Mouse (Mus musculus): ENCODE data around the gene Gbe1. TPM values are rescaled to one million over a fixed set of nuclear protein-coding genes. Genes with fewer than 3 reads are reported as not detected.

The Gbe1 gene
- total and polyA plus RNA-seq, 3 experiments, result 24.5 to 66.5 (median 35.1) TPM

DNA sequence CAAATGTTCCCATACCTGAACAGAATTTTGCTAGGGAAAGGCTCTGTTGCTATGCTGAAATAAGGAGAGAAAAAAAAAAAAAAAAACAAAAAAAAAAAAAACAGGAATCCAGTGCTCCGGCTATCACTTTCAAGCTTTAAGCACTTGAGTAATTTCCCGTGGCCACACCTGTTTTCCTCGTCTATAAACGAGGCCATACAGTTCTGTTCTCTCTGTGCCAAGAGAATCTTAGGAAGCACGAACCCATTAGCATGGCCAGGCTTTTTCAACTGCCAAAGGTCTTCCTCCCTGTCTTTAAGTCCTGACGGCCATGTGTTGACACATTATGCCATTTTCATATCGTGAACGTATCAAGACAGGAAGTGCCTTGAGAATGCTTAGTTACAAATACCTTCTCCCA, 248.8 kb downstream of the Gbe1 start:
- no peak for TF ChIP-seq GATA1 (IDR thresholded peaks at IDR 0.05; ENCODE audit: borderline replicate concordance, low read length)
- no peak for TF ChIP-seq POLR2AphosphoS5 (IDR thresholded peaks at IDR 0.05; ENCODE audit: insufficient replicate concordance, low read depth, low read length)
- TF ChIP-seq CTCF (IDR thresholded peaks at IDR 0.05; ENCODE audit: low read depth, low read length), result no peak
- no peak for TF ChIP-seq TAL1 (conservative IDR thresholded peaks at IDR 0.05; ENCODE audit: low read depth, low read length)
- TF ChIP-seq GATA2 (IDR thresholded peaks at IDR 0.05; ENCODE audit: borderline replicate concordance, low read depth, low read length), result no peak
- Histone ChIP-seq H3K27me3 (ENCODE audit: insufficient read depth, low read length) (no peaks in the 10 kb centered on the region), H3K9me3 (replicated peaks) (no peaks in the 10 kb centered on the region), H3K36me3 (replicated peaks) (peaks cover 7% of the 10 kb centered on the region), H3K4me1 (ENCODE audit: insufficient read depth, low read depth, low read length) (no peaks in the 10 kb centered on the region), H3K4me3 (ENCODE audit: low read depth, low read length) (no peak overlapping the region)
- DNase-seq (ENCODE audit: low spot score) (no peak), ATAC-seq (ENCODE audit: extremely low read depth, insufficient number of reproducible peaks, low FRiP score, poor library complexity, severe bottlenecking) (no peak)

GRCm38 (mm10) chr16:70563456-70563855, 249.7 kb downstream of the Gbe1 start:
- TF ChIP-seq TAL1 (conservative IDR thresholded peaks at IDR 0.05; ENCODE audit: low read depth, low read length) (no peak), GATA2 (IDR thresholded peaks at IDR 0.05; ENCODE audit: borderline replicate concordance, low read depth, low read length) (no peak), POLR2AphosphoS5 (IDR thresholded peaks at IDR 0.05; ENCODE audit: insufficient replicate concordance, low read depth, low read length) (no peak), GATA1 (IDR thresholded peaks at IDR 0.05; ENCODE audit: borderline replicate concordance, low read length) (no peak), CTCF (IDR thresholded peaks at IDR 0.05; ENCODE audit: low read depth, low read length) (no peak)
- Histone ChIP-seq H3K9me3 (replicated peaks) (no peaks in the 10 kb centered on the region), H3K4me1 (ENCODE audit: insufficient read depth, low read depth, low read length) (no peaks in the 10 kb centered on the region), H3K27me3 (ENCODE audit: insufficient read depth, low read length) (no peaks in the 10 kb centered on the region), H3K36me3 (replicated peaks) (peaks cover 7% of the 10 kb centered on the region), H3K4me3 (ENCODE audit: low read depth, low read length) (no peak overlapping the region)
- ATAC-seq (ENCODE audit: extremely low read depth, insufficient number of reproducible peaks, low FRiP score, poor library complexity, severe bottlenecking) (no peak), DNase-seq (ENCODE audit: low spot score) (no peak)

DNA sequence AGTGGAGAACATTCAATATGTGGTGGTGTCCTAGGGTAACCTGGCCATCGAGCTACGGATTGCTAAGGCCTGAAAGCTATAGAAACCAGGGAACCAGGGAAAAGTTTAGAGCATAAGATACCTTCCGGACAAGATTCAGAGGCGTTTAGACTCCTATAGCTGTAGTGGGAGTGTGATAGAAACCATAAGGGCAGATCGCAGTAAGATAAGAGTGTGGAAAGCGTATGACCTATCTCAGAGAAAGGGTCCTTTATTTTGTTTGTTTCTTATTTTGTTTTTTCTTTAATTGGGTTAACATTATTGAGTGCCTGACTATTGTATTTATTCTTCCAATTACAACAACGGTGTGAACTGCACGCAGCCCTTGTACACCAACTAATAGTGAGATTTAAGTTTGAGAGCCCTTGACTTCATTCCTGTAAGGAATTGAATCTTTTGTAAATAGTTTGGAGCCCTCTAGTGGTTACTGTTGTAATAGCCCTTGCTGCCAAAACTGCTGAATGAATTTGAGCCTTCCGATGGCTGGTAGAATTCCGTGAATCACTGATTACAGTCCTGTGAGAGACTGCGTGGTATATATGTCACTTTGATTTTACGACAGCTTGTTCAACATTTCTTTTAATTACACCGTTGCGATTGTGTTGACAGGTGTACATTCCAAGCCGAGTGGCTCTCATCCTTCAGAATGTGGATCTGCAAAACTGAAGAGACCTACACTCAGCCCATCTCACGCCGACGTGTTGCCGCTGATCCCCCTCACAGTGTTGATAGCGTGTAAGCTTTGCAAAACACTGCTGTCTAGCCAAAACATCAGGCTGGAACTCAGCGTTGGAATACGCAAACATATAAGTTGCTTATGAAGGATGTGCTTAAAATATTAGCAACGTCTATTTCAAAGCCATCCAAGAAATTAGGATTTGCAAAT, 254.9 kb downstream of the Gbe1 start:
- Histone ChIP-seq H3K27me3 (ENCODE audit: insufficient read depth, low read length) (no peaks in the 10 kb centered on the region), H3K9me3 (replicated peaks) (no peaks in the 10 kb centered on the region), H3K4me3 (ENCODE audit: low read depth, low read length) (no peak overlapping the region), H3K4me1 (ENCODE audit: insufficient read depth, low read depth, low read length) (no peaks in the 10 kb centered on the region), H3K36me3 (replicated peaks) (peaks cover 8% of the 10 kb centered on the region)
- ATAC-seq (ENCODE audit: extremely low read depth, insufficient number of reproducible peaks, low FRiP score, poor library complexity, severe bottlenecking), result peak; percentile 28; the same call in 1 of the 2 replicates
- peak; percentile 1 for DNase-seq (ENCODE audit: low spot score)
- TF ChIP-seq TAL1 (conservative IDR thresholded peaks at IDR 0.05; ENCODE audit: low read depth, low read length) (no peak), GATA2 (IDR thresholded peaks at IDR 0.05; ENCODE audit: borderline replicate concordance, low read depth, low read length) (no peak), GATA1 (IDR thresholded peaks at IDR 0.05; ENCODE audit: borderline replicate concordance, low read length) (no peak)

- no peak for TF ChIP-seq GATA1 (IDR thresholded peaks at IDR 0.05; ENCODE audit: borderline replicate concordance, low read length)
- H3K4me1 ChIP-seq (ENCODE audit: insufficient read depth, low read depth, low read length), result no peaks in the 10 kb centered on the region
Measured at GRCm38 (mm10) chr16:70585964-70586363, 272.2 kb downstream of the Gbe1 start.

DNA sequence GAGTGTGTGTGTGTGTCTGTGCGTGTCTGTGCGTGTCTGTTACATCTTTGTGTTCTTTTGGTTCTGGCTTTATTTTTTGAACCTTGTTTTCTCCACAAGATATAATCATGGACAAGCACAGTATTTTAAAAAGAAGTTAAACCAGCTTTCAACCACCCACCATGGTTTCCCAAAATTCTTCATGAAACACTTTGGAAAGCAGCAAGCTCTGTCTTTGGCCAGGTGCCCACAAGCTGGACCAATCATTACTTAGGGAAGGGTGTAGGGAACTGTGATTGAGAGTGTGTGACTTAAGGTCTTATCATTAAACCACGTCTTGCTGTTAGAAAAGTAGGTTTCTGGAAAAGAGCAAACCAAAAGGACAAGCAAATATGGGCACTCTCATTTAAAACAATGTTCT, 288.6 kb downstream of the Gbe1 start:
- Histone ChIP-seq H3K4me1 (ENCODE audit: insufficient read depth, low read depth, low read length) (no peaks in the 10 kb centered on the region), H3K36me3 (replicated peaks) (no peaks in the 10 kb centered on the region), H3K27me3 (ENCODE audit: insufficient read depth, low read length) (no peaks in the 10 kb centered on the region), H3K9me3 (replicated peaks) (no peaks in the 10 kb centered on the region), H3K4me3 (ENCODE audit: low read depth, low read length) (no peak overlapping the region)
- TF ChIP-seq GATA1 (IDR thresholded peaks at IDR 0.05; ENCODE audit: borderline replicate concordance, low read length) (no peak), GATA2 (IDR thresholded peaks at IDR 0.05; ENCODE audit: borderline replicate concordance, low read depth, low read length) (no peak), TAL1 (conservative IDR thresholded peaks at IDR 0.05; ENCODE audit: low read depth, low read length) (no peak), POLR2AphosphoS5 (IDR thresholded peaks at IDR 0.05; ENCODE audit: insufficient replicate concordance, low read depth, low read length) (no peak), CTCF (IDR thresholded peaks at IDR 0.05; ENCODE audit: low read depth, low read length) (no peak)
- DNase-seq (ENCODE audit: low spot score), result no peak
- no peak for ATAC-seq (ENCODE audit: extremely low read depth, insufficient number of reproducible peaks, low FRiP score, poor library complexity, severe bottlenecking)

More at GRCm38 (mm10) chr16:70585964-70586363, 272.2 kb downstream of the Gbe1 start:
- no peak for DNase-seq (ENCODE audit: low spot score)
- Histone ChIP-seq H3K36me3 (replicated peaks) (no peaks in the 10 kb centered on the region), H3K27me3 (ENCODE audit: insufficient read depth, low read length) (no peaks in the 10 kb centered on the region), H3K9me3 (replicated peaks) (no peaks in the 10 kb centered on the region), H3K4me3 (ENCODE audit: low read depth, low read length) (no peak overlapping the region)
- ATAC-seq (ENCODE audit: extremely low read depth, insufficient number of reproducible peaks, low FRiP score, poor library complexity, severe bottlenecking), result no peak

GRCm38 (mm10) chr16:70608358-70608757, 294.6 kb downstream of the Gbe1 start:
- ATAC-seq (ENCODE audit: extremely low read depth, insufficient number of reproducible peaks, low FRiP score, poor library complexity, severe bottlenecking) (no peak), DNase-seq (ENCODE audit: low spot score) (no peak)
- H3K9me3 ChIP-seq (replicated peaks), result no peaks in the 10 kb centered on the region
- TF ChIP-seq CTCF (IDR thresholded peaks at IDR 0.05; ENCODE audit: low read depth, low read length) (no peak), POLR2AphosphoS5 (IDR thresholded peaks at IDR 0.05; ENCODE audit: insufficient replicate concordance, low read depth, low read length) (no peak), GATA2 (IDR thresholded peaks at IDR 0.05; ENCODE audit: borderline replicate concordance, low read depth, low read length) (no peak), TAL1 (conservative IDR thresholded peaks at IDR 0.05; ENCODE audit: low read depth, low read length) (no peak), GATA1 (IDR thresholded peaks at IDR 0.05; ENCODE audit: borderline replicate concordance, low read length) (no peak)
- no peaks in the 10 kb centered on the region for H3K4me1 ChIP-seq (ENCODE audit: insufficient read depth, low read depth, low read length)
- H3K4me3 ChIP-seq (ENCODE audit: low read depth, low read length), result no peak overlapping the region
- H3K27me3 ChIP-seq (ENCODE audit: insufficient read depth, low read length), result no peaks in the 10 kb centered on the region
- H3K36me3 ChIP-seq (replicated peaks), result no peaks in the 10 kb centered on the region

Measured in G1E (cell line).